Mouse (Mus musculus) embryonic facial prominence, embryonic 12.5 days (tissue): Measurements from ENCODE around the gene Smc4. TPM values are rescaled to one million over a fixed set of nuclear protein-coding genes. Genes with fewer than 3 reads are reported as not detected.
"Not testable (repeated sequence)": the region's sequence is repeated elsewhere in the genome, so short reads cannot be mapped to it uniquely, and the experiment has no call there.

Experiments used
- ATAC-seq: fragments of 200-750 bp; cut with Nextera tagmentation; 2 replicates; pipeline ENCODE4 v1.8.0; 2017; ENCODE audit not compliant: insufficient number of reproducible peaks, insufficient read depth, low FRiP score, low TSS enrichment
- H3K27ac ChIP-seq: fragments of 300-500 bp; sonication (generic); 2 replicates; pipeline ENCODE4 v1.5.1; 2016; ENCODE audit warnings: mild to moderate bottlenecking
- H3K27me3 ChIP-seq: fragments of 300-500 bp; sonication (generic); 2 replicates; pipeline ENCODE4 v1.6.1; 2016; ENCODE audit warnings: mild to moderate bottlenecking, moderate library complexity
- H3K36me3 ChIP-seq: fragments of 300-500 bp; sonication (generic); 2 replicates; pipeline ENCODE4 v1.6.1; 2016; ENCODE audit warnings: mild to moderate bottlenecking
- H3K4me1 ChIP-seq: fragments of 300-500 bp; sonication (generic); 2 replicates; pipeline ENCODE4 v1.6.1; 2016
- H3K4me2 ChIP-seq: fragments of 300-500 bp; sonication (generic); replicated peaks from 2 replicates; pipeline ENCODE4 v1.6.1; 2016; ENCODE audit warnings: mild to moderate bottlenecking, moderate library complexity
- H3K4me3 ChIP-seq: fragments of 300-500 bp; sonication (generic); 2 replicates; pipeline ENCODE4 v1.5.1; 2016; ENCODE audit warnings: mild to moderate bottlenecking
- H3K9ac ChIP-seq: fragments of 300-500 bp; sonication (generic); 2 replicates; pipeline ENCODE4 v1.6.1; 2016; ENCODE audit warnings: mild to moderate bottlenecking, moderate library complexity
- H3K9me3 ChIP-seq: fragments of 300-500 bp; sonication (generic); 2 replicates; pipeline ENCODE4 v1.6.1; 2016; ENCODE audit warnings: mild to moderate bottlenecking, moderate library complexity
- WGBS: fragments of 180-500 bp; shearing (Covaris S2); methylation state at CpG from one replicate; pipeline ENCODE4 v1.1.7; 2016; 5-methylcytosine and 5-hydroxymethylcytosine counted together
- polyA plus RNA-seq: library from polyadenylated mRNA; unstranded; fragments of >200 nt; fragmentation: Nextera tagmentation; extraction: Ambion mirVana; gene quantifications from 2 replicates; pipeline ENCODE4 v1.2.1, GENCODE M21; 2016

Smc4 gene
- polyA plus RNA-seq, 1 experiment from 2014 or later, result 174 TPM

- Histone ChIP-seq H3K27me3 (0 out of 2 replicates have a peak, but pooled peaks cover 2% of the 10 kb centered on the region), H3K9me3 (no peaks in the 10 kb centered on the region), H3K36me3 (no peaks in the 10 kb centered on the region; the same call in 1 of the 2 replicates), H3K4me2 (no peak overlapping the region), H3K4me3 (no peak overlapping the region), H3K4me1 (peaks cover 15% of the 10 kb centered on the region; the same call in 1 of the 2 replicates), H3K9ac (no peak overlapping the region), H3K27ac (no peak overlapping the region)
- no peak for ATAC-seq
- 93% methylated on average over 4 of the region's 4 CpGs for WGBS
Observed at GRCm38 (mm10) chr3:68977696-68978095, 26.8 kb upstream of the Smc4 start.

GRCm38 (mm10) chr3:68979187-68979586, 25.4 kb upstream of the Smc4 start:
- no peaks in the 10 kb centered on the region for H3K9me3 ChIP-seq
- 0 out of 2 replicates have a peak, but pooled peaks cover 2% of the 10 kb centered on the region for H3K27me3 ChIP-seq
- no peak overlapping the region for H3K4me2 ChIP-seq
- H3K36me3 ChIP-seq, result no peaks in the 10 kb centered on the region
- H3K27ac ChIP-seq, result no peak overlapping the region
- ATAC-seq, result no peak
- H3K4me3 ChIP-seq, result no peak overlapping the region
- 87% methylated on average over 10 of the region's 10 CpGs for WGBS
- peaks cover 15% of the 10 kb centered on the region; the same call in 1 of the 2 replicates for H3K4me1 ChIP-seq
- H3K9ac ChIP-seq, result no peak overlapping the region

- H3K27me3 ChIP-seq, result 0 out of 2 replicates have a peak, but pooled peaks cover 2% of the 10 kb centered on the region
- ATAC-seq, result no peak
Observed at GRCm38 (mm10) chr3:68980898-68981297, 23.6 kb upstream of the Smc4 start.

GRCm38 (mm10) chr3:68986550-68986949, 18.0 kb upstream of the Smc4 start:
- 80% methylated on average over 2 of the region's 2 CpGs for WGBS
- no peak for ATAC-seq
- no peak overlapping the region for H3K4me2 ChIP-seq
- H3K9ac ChIP-seq, result no peak overlapping the region
- H3K36me3 ChIP-seq, result 0 out of 2 replicates have a peak, but pooled peaks cover 14% of the 10 kb centered on the region
- no peaks in the 10 kb centered on the region for H3K9me3 ChIP-seq
- H3K27me3 ChIP-seq, result no peaks in the 10 kb centered on the region
- no peak overlapping the region for H3K27ac ChIP-seq
- H3K4me3 ChIP-seq, result no peak overlapping the region
- no peaks in the 10 kb centered on the region for H3K4me1 ChIP-seq

More at GRCm38 (mm10) chr3:68980898-68981297, 23.6 kb upstream of the Smc4 start:
- H3K36me3 ChIP-seq, result 0 out of 2 replicates have a peak, but pooled peaks cover 6% of the 10 kb centered on the region
- no peak overlapping the region for H3K4me3 ChIP-seq
- no peak overlapping the region for H3K9ac ChIP-seq
- peaks cover 9% of the 10 kb centered on the region; the same call in 1 of the 2 replicates for H3K4me1 ChIP-seq
- no peak overlapping the region for H3K4me2 ChIP-seq
- H3K9me3 ChIP-seq, result no peaks in the 10 kb centered on the region
- H3K27ac ChIP-seq, result no peak overlapping the region
- 85% methylated on average over 9 of the region's 9 CpGs for WGBS

GRCm38 (mm10) chr3:69002781-69003180, 1.8 kb upstream of the Smc4 start:
- H3K4me2 ChIP-seq, result no peak overlapping the region
- no peak overlapping the region for H3K9ac ChIP-seq
- WGBS, result 85% methylated on average over 4 of the region's 4 CpGs
- H3K9me3 ChIP-seq, result no peaks in the 10 kb centered on the region
- H3K27ac ChIP-seq, result no peak overlapping the region
- no peaks in the 10 kb centered on the region for H3K27me3 ChIP-seq
- H3K36me3 ChIP-seq, result no peaks in the 10 kb centered on the region
- no peak overlapping the region for H3K4me3 ChIP-seq
- peaks cover 9% of the 10 kb centered on the region; the same call in 1 of the 2 replicates for H3K4me1 ChIP-seq
- ATAC-seq, result no peak

GRCm38 (mm10) chr3:69004055-69004436, 492 bp upstream of the Smc4 start:
- Histone ChIP-seq H3K36me3 (no peaks in the 10 kb centered on the region), H3K27ac (peak overlapping the region; percentile 93), H3K4me3 (peak overlapping the region; percentile 94), H3K4me1 (peaks cover 9% of the 10 kb centered on the region; the same call in 1 of the 2 replicates), H3K27me3 (no peaks in the 10 kb centered on the region), H3K4me2 (peak overlapping the region; percentile 55), H3K9ac (peak overlapping the region; percentile 94), H3K9me3 (no peaks in the 10 kb centered on the region)
- no peak for ATAC-seq
- whole genome bisulfite sequencing, result under 1% methylated on average over 7 of the region's 7 CpGs

- Histone ChIP-seq H3K9me3 (no peaks in the 10 kb centered on the region), H3K4me3 (peak overlapping the region; percentile 94)
- WGBS, result under 1% methylated on average over 71 of the region's 72 CpGs
Observed at GRCm38 (mm10) chr3:69005338-69006245, 1.1 kb downstream of the Smc4 start.

GRCm38 (mm10) chr3:69006246-69006760, 1.8 kb downstream of the Smc4 start:
- no peaks in the 10 kb centered on the region for H3K27me3 ChIP-seq
- H3K4me2 ChIP-seq, result peak overlapping the region; percentile 85
- H3K4me1 ChIP-seq, result peaks cover 9% of the 10 kb centered on the region; the same call in 1 of the 2 replicates
- WGBS, result 5% methylated on average over 21 of the region's 21 CpGs
- H3K9ac ChIP-seq, result peak overlapping the region; percentile 94
- H3K27ac ChIP-seq, result peak overlapping the region; percentile 93; the same call in 1 of the 2 replicates
- no peaks in the 10 kb centered on the region for H3K9me3 ChIP-seq
- H3K4me3 ChIP-seq, result peak overlapping the region; percentile 94
- no peak for ATAC-seq
- no peaks in the 10 kb centered on the region for H3K36me3 ChIP-seq

More at GRCm38 (mm10) chr3:69005338-69006245, 1.1 kb downstream of the Smc4 start:
- peak overlapping the region; percentile 94 for H3K9ac ChIP-seq
- peak; percentile 74 for ATAC-seq
- H3K27me3 ChIP-seq, result no peaks in the 10 kb centered on the region
- peaks cover 9% of the 10 kb centered on the region; the same call in 1 of the 2 replicates for H3K4me1 ChIP-seq
- H3K27ac ChIP-seq, result peak overlapping the region; percentile 93
- H3K36me3 ChIP-seq, result no peaks in the 10 kb centered on the region
- peak overlapping the region; percentile 85 for H3K4me2 ChIP-seq

- no peak for ATAC-seq
- H3K9me3 ChIP-seq, result no peaks in the 10 kb centered on the region
- H3K36me3 ChIP-seq, result peaks cover 3% of the 10 kb centered on the region; the same call in 1 of the 2 replicates
Observed at GRCm38 (mm10) chr3:69008873-69009272, 4.3 kb downstream of the Smc4 start.

GRCm38 (mm10) chr3:69017181-69017580, 12.6 kb downstream of the Smc4 start:
- ATAC-seq, result no peak
- Histone ChIP-seq H3K9ac (no peak overlapping the region), H3K4me3 (no peak overlapping the region), H3K27ac (no peak overlapping the region), H3K4me2 (no peak overlapping the region), H3K36me3 (peaks cover 33% of the 10 kb centered on the region), H3K9me3 (no peaks in the 10 kb centered on the region), H3K27me3 (no peaks in the 10 kb centered on the region), H3K4me1 (no peaks in the 10 kb centered on the region)
- WGBS, result 86% methylated on average over 3 of the region's 3 CpGs

More at GRCm38 (mm10) chr3:69008873-69009272, 4.3 kb downstream of the Smc4 start:
- WGBS, result 95% methylated on average over 2 of the region's 2 CpGs
- Histone ChIP-seq H3K27me3 (no peaks in the 10 kb centered on the region), H3K9ac (no peak overlapping the region), H3K27ac (no peak overlapping the region), H3K4me2 (no peak overlapping the region), H3K4me1 (peaks cover 9% of the 10 kb centered on the region; the same call in 1 of the 2 replicates), H3K4me3 (no peak overlapping the region)

GRCm38 (mm10) chr3:69018635-69019034, 14.1 kb downstream of the Smc4 start:
- not testable (repeated sequence) for H3K27me3 ChIP-seq, ATAC-seq, H3K27ac ChIP-seq, H3K4me2 ChIP-seq, H3K4me3 ChIP-seq, H3K9me3 ChIP-seq, H3K4me1 ChIP-seq, H3K9ac ChIP-seq
- peaks cover 37% of the 10 kb centered on the region for H3K36me3 ChIP-seq
- WGBS, result 96% methylated on average over 2 of the region's 2 CpGs
